Mouse (Mus musculus): ENCODE results near the gene Zbtb16.

- TF ChIP-seq CTCF (IDR thresholded peaks at IDR 0.05; ENCODE audit: low read depth) (no peak), EP300 (IDR thresholded peaks at IDR 0.05; ENCODE audit: low read depth) (no peak)
Observed at GRCm38 (mm10) chr9:48652026-48652425, 184.0 kb downstream of the Zbtb16 start.
